Mouse (Mus musculus) cerebellum, adult 2 months (tissue): ENCODE measurements around the gene Apoc4.

Source experiments
- CTCF ChIP-seq: fragments of 200-500 bp; IDR thresholded peaks from 2 replicates; pipeline ENCODE4 v1.5.1; 2011; ENCODE audit warnings: low read depth, mild to moderate bottlenecking, control low read depth, low read length, moderate library complexity, borderline replicate concordance; ENCODE audit not compliant: insufficient read depth
- POLR2A ChIP-seq: fragments of 200-500 bp; IDR thresholded peaks from 2 replicates; pipeline ENCODE4 v1.6.1; 2011; ENCODE audit warnings: low read length, control low read depth, borderline replicate concordance; ENCODE audit not compliant: insufficient read depth

DNA sequence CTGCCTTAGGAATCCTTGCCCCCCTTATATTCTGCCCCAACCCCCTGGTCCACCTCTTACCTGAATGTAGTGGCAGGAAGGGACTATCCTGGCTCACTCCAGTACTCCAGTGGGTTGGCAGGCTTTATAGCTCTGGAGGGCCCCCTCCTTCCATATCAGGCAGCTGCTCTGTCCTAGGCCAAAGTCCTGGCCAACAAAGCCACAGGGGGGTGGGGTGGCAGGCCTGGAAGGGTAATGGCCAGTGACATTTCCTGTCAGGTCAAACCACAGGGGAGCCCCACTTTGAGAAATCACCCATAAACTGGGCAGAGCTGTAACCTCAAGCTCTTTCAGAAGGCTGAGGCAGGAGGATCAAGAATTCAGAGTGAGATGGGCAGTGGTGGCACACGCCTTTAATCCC lies 4.6 kb downstream of the Apoc4 start:
- TF ChIP-seq CTCF (no peak), POLR2A (no peak)
